26 mouse cellular contexts compared by ENCODE assay signal in genomic region chr6:142928551-142929309, GRCm38 (mm10). TPM values are rescaled to one million over a fixed set of nuclear protein-coding genes. Genes with fewer than 3 reads are reported as not detected.
A peak's percentile ranks its signal among the peaks of the same experiment; 100 is the strongest.
DNase-seq lines count a peak whose midpoint lies in the region; ATAC-seq lines count a peak whose summit lies in the region.
"Had no signal": no experiment of that assay in that cellular context is flagged by ENCODE, and none has a peak within 500 bp of the region (broad histone marks: within the 10 kb centered on the region; RNA-seq: fewer than 3 reads in every experiment).

No protein-coding gene starts in this region.

- 0 out of 2 replicates have a peak, but pooled peaks cover 3% of the 10 kb centered on the region for H3K36me3 ChIP-seq in hindbrain, embryonic 13.5 days
- no peaks in the 10 kb centered on the region for H3K36me3 ChIP-seq in hindbrain, embryonic 14.5 days (replicated peaks; ENCODE audit: control insufficient read depth, insufficient read depth)
- H3K36me3 ChIP-seq in midbrain, embryonic 15.5 days (replicated peaks): no peaks in the 10 kb centered on the region
- H3K36me3 ChIP-seq in midbrain, embryonic 13.5 days: no peaks in the 10 kb centered on the region
- H3K36me3 ChIP-seq in forebrain, embryonic 14.5 days (ENCODE audit: control insufficient read depth, insufficient read depth, low read length): no peaks in the 10 kb centered on the region
- H3K36me3 ChIP-seq: heart, embryonic 15.5 days; limb, embryonic 12.5 days; midbrain, embryonic 10.5 days had no signal

- no peak overlapping the region for H3K4me2 ChIP-seq in hindbrain, embryonic 13.5 days
- no peak overlapping the region for H3K4me2 ChIP-seq in hindbrain, embryonic 14.5 days (replicated peaks)
- no peak overlapping the region for H3K4me2 ChIP-seq in midbrain, embryonic 15.5 days
- H3K4me2 ChIP-seq in midbrain, embryonic 13.5 days (replicated peaks): no peak overlapping the region
- H3K4me2 ChIP-seq in forebrain, embryonic 14.5 days (ENCODE audit: low read length): no peak overlapping the region
- H3K4me2 ChIP-seq: heart, embryonic 15.5 days; limb, embryonic 12.5 days; liver, embryonic 11.5 days had no signal

- H3K9ac ChIP-seq in hindbrain, embryonic 13.5 days: no peak overlapping the region
- H3K9ac ChIP-seq in hindbrain, embryonic 14.5 days: no peak overlapping the region
- H3K9ac ChIP-seq in midbrain, embryonic 15.5 days: no peak overlapping the region
- H3K9ac ChIP-seq in midbrain, embryonic 13.5 days (replicated peaks): no peak overlapping the region
- H3K9ac ChIP-seq in forebrain, embryonic 14.5 days (ENCODE audit: low read length): no peak overlapping the region
- H3K9ac ChIP-seq: heart, embryonic 15.5 days; limb, embryonic 12.5 days; liver, postnatal 0 days had no signal

- no peak for DNase-seq in hindbrain, embryonic 14.5 days (ENCODE audit: low spot score)
- peak; percentile 65 for DNase-seq in brain, adult 2 months (ENCODE audit: low read depth, low spot score)
- peak; percentile 65 for DNase-seq in forebrain, embryonic 14.5 days (ENCODE audit: low spot score)
- DNase-seq in adrenal gland, adult 8-10 months: no peak
- DNase-seq: adrenal gland, postnatal 10 days; cerebellum, adult 9-10 months; gastrocnemius, postnatal 36 days; heart, postnatal 36 days; kidney, adult 18-20 months; kidney, postnatal 4 days; layer of hippocampus, adult 9-11 months; liver, postnatal 0 days; lung, postnatal 10 days; thymus, adult 2 months had no signal

- no peaks in the 10 kb centered on the region for H3K27me3 ChIP-seq in hindbrain, embryonic 13.5 days
- H3K27me3 ChIP-seq in hindbrain, embryonic 14.5 days (ENCODE audit: control insufficient read depth, insufficient read depth, low read length): no peaks in the 10 kb centered on the region
- no peaks in the 10 kb centered on the region for H3K27me3 ChIP-seq in midbrain, embryonic 15.5 days (replicated peaks)
- no peaks in the 10 kb centered on the region for H3K27me3 ChIP-seq in midbrain, embryonic 13.5 days
- no peaks in the 10 kb centered on the region for H3K27me3 ChIP-seq in forebrain, embryonic 14.5 days (replicated peaks; ENCODE audit: control insufficient read depth, insufficient read depth, low read length)
- H3K27me3 ChIP-seq: heart, embryonic 15.5 days; limb, embryonic 12.5 days had no signal

- H3K27ac ChIP-seq in hindbrain, embryonic 13.5 days: 0 out of 2 replicates have a peak overlapping the region, but pooled peaks have one; percentile 3
- no peak overlapping the region for H3K27ac ChIP-seq in hindbrain, embryonic 14.5 days
- 0 out of 2 replicates have a peak overlapping the region, but pooled peaks have one; percentile 32 for H3K27ac ChIP-seq in midbrain, embryonic 15.5 days
- H3K27ac ChIP-seq in midbrain, embryonic 13.5 days: no peak overlapping the region
- H3K27ac ChIP-seq in forebrain, embryonic 14.5 days (ENCODE audit: low read depth, low read length): peak overlapping the region; percentile 58; the same call in 1 of the 2 replicates
- H3K27ac ChIP-seq: heart, embryonic 15.5 days; limb, embryonic 12.5 days; midbrain, embryonic 10.5 days; stomach, postnatal 0 days had no signal

- H3K9me3 ChIP-seq in hindbrain, embryonic 13.5 days: no peaks in the 10 kb centered on the region
- no peaks in the 10 kb centered on the region for H3K9me3 ChIP-seq in hindbrain, embryonic 14.5 days (ENCODE audit: control insufficient read depth, low read length)
- H3K9me3 ChIP-seq in midbrain, embryonic 15.5 days: no peaks in the 10 kb centered on the region
- no peaks in the 10 kb centered on the region for H3K9me3 ChIP-seq in midbrain, embryonic 13.5 days
- H3K9me3 ChIP-seq in forebrain, embryonic 14.5 days (replicated peaks; ENCODE audit: control insufficient read depth, low read length): no peaks in the 10 kb centered on the region
- H3K9me3 ChIP-seq: heart, embryonic 15.5 days; limb, embryonic 12.5 days; midbrain, embryonic 10.5 days had no signal

- no peak overlapping the region for H3K4me3 ChIP-seq in hindbrain, embryonic 13.5 days
- no peak overlapping the region for H3K4me3 ChIP-seq in hindbrain, embryonic 14.5 days (replicated peaks; ENCODE audit: low read length)
- H3K4me3 ChIP-seq in midbrain, embryonic 15.5 days: no peak overlapping the region
- H3K4me3 ChIP-seq in midbrain, embryonic 13.5 days (replicated peaks): no peak overlapping the region
- H3K4me3 ChIP-seq in forebrain, embryonic 14.5 days (ENCODE audit: low read depth, low read length): no peak overlapping the region
- H3K4me3 ChIP-seq: heart, embryonic 15.5 days; limb, embryonic 12.5 days; midbrain, embryonic 10.5 days had no signal

- WGBS in hindbrain, embryonic 13.5 days: 80% methylated on average over 16 of the region's 16 CpGs
- 75% methylated on average over 16 of the region's 16 CpGs for WGBS in hindbrain, embryonic 14.5 days
- 79% methylated on average over 16 of the region's 16 CpGs for WGBS in midbrain, embryonic 15.5 days
- WGBS in midbrain, embryonic 13.5 days: 83% methylated on average over 16 of the region's 16 CpGs
- 73% methylated on average over 16 of the region's 16 CpGs for WGBS in forebrain, embryonic 14.5 days

- ATAC-seq in hindbrain, embryonic 13.5 days (ENCODE audit: low FRiP score): no peak
- no peak for ATAC-seq in hindbrain, embryonic 14.5 days (ENCODE audit: low FRiP score)
- ATAC-seq in midbrain, embryonic 15.5 days (replicated peaks): no peak
- ATAC-seq in midbrain, embryonic 13.5 days: no peak
- peak; percentile 78 for ATAC-seq in forebrain, embryonic 14.5 days
- ATAC-seq: activated CD4-positive, CD25-positive, alpha-beta regulatory T cell, adult 4 months; inflammation-experienced regulatory T-cells, adult 6 months; liver, postnatal 0 days had no signal

- peaks cover 11% of the 10 kb centered on the region for H3K4me1 ChIP-seq in hindbrain, embryonic 13.5 days (replicated peaks)
- no peaks in the 10 kb centered on the region for H3K4me1 ChIP-seq in hindbrain, embryonic 14.5 days (replicated peaks; ENCODE audit: control insufficient read depth, insufficient read depth, low read length)
- peaks cover 13% of the 10 kb centered on the region; the same call in 1 of the 2 replicates for H3K4me1 ChIP-seq in midbrain, embryonic 15.5 days
- H3K4me1 ChIP-seq in midbrain, embryonic 13.5 days (replicated peaks): peaks cover 13% of the 10 kb centered on the region
- peaks cover 2% of the 10 kb centered on the region; the same call in 1 of the 2 replicates for H3K4me1 ChIP-seq in forebrain, embryonic 14.5 days (ENCODE audit: control insufficient read depth, insufficient read depth, low read length)
- H3K4me1 ChIP-seq: heart, embryonic 15.5 days; limb, embryonic 12.5 days; midbrain, embryonic 10.5 days had no signal

RNA-seq across cellular contexts. Expression of gene St8sia1, which starts 35.5 kb away (rescaled TPM):
- 7.6 and 7.7 TPM in 2 replicates for polyA plus RNA-seq in hindbrain, embryonic 13.5 days (2015; fragmentation: Nextera tagmentation; extraction: Ambion mirVana)
- 6.1 and 7.1 TPM in 2 replicates for polyA plus RNA-seq in hindbrain, embryonic 14.5 days (2014; fragmentation: Nextera tagmentation; extraction: Ambion mirVana)
- 8.8 and 9.2 TPM in 2 replicates for polyA plus RNA-seq in midbrain, embryonic 15.5 days (2015; fragmentation: Nextera tagmentation; extraction: Ambion mirVana)
- 8.0 and 8.4 TPM in 2 replicates for polyA plus RNA-seq in midbrain, embryonic 13.5 days (2015; fragmentation: Nextera tagmentation; extraction: Ambion mirVana)
- polyA plus RNA-seq in forebrain, embryonic 14.5 days (2014; fragmentation: Nextera tagmentation; extraction: Ambion mirVana): 4.1 and 4.7 TPM in 2 replicates
- 1 to 10 TPM in 3 of 4 experiments, under 1 TPM in 1; 0.87 to 3.1 (median 2.2) TPM for total RNA-seq in adrenal gland, adult 8-10 months (2022)
- total RNA-seq: MEL had no signal
- polyA plus RNA-seq: C2C12 had no signal

Comparison
In these comparisons a context has a peak if more than half of its experiments do, and no peak if none do; other contexts are left out.
1. H3K27ac ChIP-seq: peak in hindbrain, embryonic 13.5 days (single experiment), midbrain, embryonic 15.5 days (single experiment) and forebrain, embryonic 14.5 days (single experiment); none in hindbrain, embryonic 14.5 days (single experiment) and midbrain, embryonic 13.5 days (single experiment).
2. DNase-seq: peak in brain, adult 2 months (single experiment) and forebrain, embryonic 14.5 days (single experiment); none in hindbrain, embryonic 14.5 days (single experiment) and adrenal gland, adult 8-10 months (single experiment).